Mouse (Mus musculus) cerebellum, adult (tissue): ENCODE data around the gene Inpp5e.

Source experiments
- ATAC-seq: cut with Nextera tagmentation; 2 replicates; pipeline ENCODE4 v1.9.2; 2017; ENCODE audit warnings: mild to moderate bottlenecking, moderate library complexity, mixed read lengths; ENCODE audit not compliant: insufficient number of reproducible peaks, low FRiP score, low TSS enrichment

The Inpp5e gene

DNA sequence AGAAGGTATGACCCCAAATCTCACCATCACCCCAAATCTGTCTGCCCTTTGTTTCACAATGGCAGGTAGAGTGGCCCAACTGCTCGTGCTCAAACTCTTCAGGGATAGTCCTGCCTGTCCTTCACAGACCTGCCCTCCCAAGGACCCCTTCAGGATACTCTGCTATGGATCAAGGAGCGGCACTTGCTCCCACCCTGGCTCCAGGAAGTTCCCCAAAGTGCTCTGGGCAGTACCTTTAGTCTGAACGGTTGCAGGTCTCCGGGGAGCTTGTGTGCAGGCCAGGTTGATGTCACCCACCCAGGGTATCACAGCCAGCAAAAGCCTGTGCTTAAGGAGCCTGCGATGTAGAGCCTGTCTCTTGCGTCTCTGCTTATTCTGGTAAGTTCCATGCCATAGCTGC lies 41.1 kb downstream of the Inpp5e start:
- ATAC-seq = no peak

DNA sequence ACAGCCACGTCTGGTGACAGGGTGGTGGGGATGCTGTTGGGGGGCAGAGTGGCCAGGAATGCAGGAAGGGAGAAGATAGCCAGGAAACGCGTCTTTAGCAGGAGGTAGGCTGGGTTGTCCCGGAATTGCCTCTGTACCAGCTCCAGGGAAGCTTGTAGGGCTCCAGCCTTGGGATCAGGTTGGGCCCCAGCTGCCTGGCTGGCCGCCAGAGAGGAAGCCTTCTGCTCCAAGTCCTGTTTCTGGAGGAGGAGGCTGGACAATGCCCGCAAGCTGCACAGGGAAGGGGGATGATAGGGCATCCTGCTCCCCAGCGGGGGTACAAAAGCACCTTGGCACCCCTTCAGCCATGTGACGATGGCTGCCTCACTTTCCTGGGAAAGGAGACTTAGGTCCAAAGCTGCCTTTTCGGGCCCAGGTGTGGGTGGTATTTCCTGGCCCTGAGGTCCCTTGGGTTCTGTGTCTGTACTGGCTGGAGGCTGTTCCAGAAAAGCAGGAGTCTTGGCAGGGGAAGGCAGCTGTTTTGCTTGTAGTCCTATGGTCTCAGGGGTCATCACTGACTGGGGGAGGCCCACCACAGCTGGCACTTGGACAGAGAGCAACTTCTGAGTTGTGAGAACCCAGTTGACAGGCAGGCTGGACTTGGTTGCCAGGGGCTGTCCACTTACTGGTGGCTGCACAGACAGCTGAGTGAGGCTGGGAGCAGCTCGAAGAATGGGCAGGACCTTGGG lies 44.1 kb downstream of the Inpp5e start:
- no peak for ATAC-seq

DNA sequence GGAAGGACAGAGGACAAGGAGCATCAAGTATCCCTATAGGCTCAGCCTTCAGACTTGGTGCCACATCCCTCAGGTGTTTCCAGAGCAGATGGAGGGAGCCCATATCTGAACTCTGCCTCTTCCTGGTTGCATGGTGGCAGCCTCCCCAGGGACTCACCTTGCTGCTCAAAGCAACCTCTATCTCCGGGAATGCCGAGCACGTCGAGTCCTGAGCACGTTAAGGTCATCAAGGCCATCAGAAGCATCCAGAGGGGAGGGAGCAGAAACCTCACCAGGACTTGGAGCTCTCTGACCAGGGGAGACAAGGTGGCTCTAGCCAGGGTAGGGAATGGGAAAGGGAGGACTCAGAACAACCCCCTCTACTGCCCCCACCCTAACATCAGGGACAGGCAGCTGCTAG lies 45.5 kb downstream of the Inpp5e start:
- no peak for ATAC-seq

DNA sequence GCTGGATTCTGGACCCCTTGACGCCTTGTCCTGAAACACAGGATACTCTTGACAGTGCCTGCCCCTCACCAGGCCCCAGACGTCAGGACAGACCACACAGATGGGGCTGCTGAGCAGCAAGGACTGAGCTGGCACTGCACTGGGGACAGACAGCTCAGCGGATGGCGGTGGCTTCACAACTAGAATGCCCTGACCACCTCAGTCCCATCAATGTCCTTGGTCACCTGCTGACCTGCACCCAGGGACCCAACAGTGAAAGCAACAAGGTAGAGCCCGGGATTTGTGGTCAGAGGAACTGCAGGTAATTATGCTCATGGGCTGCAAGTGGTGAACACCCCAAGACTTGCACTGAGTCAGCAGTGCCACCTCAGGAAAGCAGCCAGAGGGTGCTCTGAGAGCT lies 46.0 kb downstream of the Inpp5e start:
- ATAC-seq = no peak

DNA sequence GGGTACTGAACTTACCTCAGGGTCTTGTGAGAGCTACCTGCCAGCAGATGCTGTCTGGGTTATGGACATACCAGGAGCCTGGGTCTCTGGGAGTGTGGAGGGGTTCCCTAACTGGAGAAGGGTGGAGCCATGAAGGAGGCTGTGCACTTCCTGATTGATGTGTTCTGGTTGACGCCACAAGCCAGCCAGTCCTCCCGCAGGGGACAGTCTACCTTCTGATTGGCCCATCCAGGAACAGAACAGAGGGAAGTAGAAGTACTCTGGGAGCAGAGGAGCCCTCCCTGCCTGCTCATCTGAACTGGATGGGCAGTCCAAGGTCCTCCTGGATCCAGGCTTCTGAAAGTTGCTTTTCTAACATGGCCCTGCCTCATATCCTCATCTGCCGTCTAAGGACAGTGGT lies 48.2 kb downstream of the Inpp5e start, which contains the start of gene Card9:
Gene Card9, minus strand, starts transcription at position 147 of the 400 bp plus-strand sequence.
- no peak for ATAC-seq

DNA sequence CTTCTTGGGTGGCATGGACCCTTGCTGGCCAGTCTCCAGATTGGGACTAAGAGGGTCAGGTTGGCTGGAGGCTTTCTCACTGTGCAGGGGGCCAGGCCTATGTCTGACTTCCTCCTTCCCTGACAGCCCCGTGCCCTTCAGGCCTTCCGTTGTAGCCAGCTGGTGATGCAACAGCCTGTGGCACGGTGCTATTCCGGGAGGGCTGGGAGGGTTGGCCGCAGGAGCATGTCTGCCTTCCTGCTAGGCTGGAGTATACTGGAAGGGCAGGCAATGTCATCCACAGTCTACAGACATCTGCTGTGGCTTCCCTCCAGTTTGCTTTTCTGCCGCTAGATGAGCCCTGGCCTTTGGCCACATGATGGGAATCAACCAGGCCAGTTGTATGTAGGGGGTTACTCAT lies 49.0 kb downstream of the Inpp5e start:
- no peak for ATAC-seq

DNA sequence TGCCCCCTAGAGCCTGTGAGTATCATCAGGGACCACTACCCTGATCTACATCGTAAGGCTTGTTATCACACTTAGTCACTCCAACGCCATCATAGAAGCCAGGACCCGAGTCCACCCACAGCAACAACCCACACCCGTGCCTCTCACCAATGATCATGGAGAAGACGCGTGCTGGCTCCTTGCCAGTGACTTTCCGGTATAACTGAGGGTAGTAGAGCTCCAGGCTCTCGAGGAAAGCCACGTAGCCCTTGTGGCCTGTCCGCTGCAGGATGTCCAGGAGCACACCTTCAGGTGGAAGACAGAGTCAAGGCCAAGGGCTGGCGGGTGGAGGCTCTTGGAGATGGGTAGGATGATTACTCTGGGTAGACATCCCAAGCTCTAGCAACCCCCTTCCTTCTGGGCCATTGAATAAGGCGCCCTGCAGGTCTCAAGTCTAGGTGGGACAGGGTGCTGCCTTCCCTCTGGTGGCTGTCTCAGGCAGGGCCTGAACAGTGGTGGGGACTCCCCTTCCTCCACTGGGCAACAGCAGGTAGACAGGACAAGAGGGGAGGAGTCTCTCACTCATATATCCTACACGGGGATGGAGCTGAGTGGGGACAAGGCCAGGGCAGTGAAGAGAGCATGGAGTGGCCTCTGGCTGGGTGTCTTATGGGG lies 50.2 kb downstream of the Inpp5e start:
- no peak for ATAC-seq

DNA sequence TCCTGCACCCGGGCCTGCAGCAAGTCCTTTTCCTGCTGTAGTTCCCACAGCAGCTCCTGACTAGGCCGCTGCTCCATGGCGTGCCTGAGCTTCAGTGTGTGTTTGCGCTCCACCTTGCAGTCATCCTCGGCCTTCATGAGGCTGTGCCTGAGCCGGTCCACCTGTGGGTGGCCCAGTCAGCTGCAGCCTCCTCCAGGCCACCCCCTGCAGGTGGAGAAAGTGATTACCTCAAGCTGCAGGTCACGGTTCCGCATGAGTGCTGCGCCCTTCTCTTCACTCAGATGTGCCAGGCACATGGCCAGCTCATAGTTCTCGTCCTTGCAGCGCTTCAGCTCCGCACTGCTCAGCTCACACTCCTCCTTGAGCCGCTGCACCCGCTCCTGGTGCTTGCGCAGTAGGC lies 51.5 kb downstream of the Inpp5e start:
- ATAC-seq = no peak

DNA sequence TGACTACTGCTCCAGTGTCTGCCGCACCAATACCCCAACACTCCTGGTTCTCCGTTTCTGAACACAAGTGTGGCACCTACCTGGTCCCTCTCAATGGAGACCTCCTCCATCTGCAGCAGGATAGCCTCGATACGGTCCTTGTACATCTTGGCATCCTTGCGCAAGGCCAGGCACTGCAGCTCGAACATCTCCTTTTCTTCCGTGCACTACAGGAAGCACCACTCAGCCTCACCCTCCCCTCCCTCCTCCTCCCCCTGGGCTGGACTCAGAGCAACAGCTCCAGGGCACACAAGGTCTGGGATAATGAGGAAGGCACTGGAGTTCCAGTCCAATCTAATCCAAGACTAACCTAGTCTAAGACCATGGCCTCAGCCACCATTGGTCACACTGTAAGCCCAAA lies 52.3 kb downstream of the Inpp5e start:
- no peak for ATAC-seq

DNA sequence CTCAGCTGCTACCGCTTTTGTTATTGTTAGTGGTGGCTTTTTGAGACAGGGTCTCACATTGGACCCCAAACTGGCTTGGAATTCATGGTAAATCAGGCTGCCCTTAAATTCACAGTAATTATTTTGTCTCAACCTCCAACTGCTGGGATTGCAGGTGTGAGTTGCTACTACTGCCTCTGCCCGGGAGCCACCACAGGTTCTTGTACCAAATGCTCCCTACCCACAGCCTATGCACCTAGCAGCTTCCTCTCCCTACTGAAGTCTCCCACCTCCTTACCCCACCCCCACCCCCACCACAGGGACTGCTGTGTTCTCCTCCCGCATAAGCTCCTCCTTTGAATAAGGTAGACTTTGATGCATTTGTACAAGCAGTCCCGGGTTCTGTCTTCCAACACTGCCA lies 52.8 kb downstream of the Inpp5e start:
- no peak for ATAC-seq

DNA sequence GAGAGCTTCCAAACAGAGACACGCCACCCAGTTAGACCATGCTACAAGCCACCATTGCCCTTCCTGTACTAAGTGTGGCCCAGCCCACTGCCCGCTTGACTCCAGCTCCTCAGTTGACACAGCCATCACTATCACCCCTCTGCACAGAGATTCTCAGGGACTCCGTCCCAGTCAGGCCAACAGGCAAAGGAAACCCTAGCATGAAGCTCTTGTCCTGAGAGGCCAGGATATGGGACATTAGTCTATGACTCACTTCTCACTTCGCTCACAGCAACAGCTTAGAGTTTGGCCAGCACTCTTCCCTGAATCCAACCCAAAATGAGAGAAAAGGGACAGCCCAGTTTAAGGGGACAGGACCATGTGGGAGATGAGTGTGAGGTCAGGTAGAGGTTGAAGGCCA lies 54.6 kb downstream of the Inpp5e start:
- no peak for ATAC-seq

DNA sequence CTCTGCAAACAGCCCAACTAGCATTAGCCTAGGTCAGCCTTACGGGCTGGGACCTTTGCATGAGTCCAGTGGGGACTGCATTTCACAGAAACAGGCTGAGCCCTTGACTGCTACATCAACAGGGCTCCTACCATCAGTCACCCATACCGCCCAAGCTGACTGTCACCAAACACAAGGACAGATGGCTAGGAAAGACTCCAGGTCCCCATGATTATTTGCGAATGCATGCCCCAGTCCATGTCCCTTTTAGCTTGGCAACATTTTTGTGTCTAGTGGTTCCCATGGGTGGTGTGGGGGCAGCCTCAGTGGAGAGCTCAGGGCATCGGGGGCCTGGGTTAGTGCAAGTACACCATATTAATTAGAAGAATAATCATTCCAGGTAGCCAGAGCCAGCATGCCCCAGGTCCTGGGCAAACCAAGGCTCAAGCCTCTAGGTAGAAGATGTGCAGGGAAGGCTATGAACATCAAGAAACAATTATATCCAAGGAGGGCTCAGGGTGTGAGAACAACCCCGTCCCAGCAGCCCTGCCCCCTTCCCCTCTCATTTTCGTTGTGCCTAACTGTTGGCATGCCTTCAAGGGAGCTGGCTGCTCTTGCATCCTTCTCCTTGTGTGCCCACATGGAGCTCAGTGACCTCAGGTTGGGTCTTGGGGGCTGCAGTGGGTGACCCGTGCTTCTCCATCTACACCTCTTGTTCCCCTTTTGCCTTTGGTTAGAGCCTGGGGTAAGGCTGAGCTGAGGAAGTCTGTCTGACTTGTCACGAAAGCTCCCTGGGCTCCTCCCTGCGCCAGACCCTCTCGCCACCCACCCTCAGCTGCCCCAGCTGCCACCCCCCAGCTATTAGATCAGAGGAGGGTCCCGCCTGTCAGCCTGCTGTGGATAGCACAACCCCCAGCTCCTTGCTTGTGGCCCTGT lies 55.7 kb downstream of the Inpp5e start:
- no peak for ATAC-seq

DNA sequence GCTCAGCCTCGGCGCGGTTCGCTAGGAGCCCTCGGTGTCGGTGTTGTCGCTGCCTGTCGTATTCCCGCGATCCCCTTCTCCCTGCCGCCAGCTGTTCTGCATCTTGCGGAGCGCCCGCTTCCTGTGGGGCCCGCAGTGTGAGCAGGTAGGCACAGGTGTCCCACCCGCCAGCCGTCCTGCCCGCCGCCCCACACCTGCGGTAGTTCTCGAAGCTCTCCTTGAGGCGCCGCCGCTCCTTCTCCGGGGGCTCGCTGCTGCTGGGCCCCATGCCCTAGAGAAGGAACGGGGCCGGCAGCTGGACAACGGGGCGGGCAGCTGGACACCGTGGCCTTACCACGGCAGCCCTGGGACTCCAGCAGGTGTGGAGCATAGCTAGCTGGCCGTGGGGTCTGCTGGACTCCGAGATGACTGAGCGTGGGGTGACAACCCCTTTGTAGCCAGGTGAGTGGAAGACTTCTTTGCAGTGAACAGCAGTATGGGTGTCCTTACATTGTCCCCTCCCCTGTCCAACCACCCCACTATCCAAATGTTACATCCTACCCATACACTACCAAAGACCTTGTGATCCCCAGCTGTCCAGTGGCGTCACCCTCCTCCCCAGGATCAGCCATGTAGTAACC lies 56.6 kb downstream of the Inpp5e start:
- ATAC-seq = 0 out of 2 replicates have a peak, but pooled peaks have one; percentile 4

DNA sequence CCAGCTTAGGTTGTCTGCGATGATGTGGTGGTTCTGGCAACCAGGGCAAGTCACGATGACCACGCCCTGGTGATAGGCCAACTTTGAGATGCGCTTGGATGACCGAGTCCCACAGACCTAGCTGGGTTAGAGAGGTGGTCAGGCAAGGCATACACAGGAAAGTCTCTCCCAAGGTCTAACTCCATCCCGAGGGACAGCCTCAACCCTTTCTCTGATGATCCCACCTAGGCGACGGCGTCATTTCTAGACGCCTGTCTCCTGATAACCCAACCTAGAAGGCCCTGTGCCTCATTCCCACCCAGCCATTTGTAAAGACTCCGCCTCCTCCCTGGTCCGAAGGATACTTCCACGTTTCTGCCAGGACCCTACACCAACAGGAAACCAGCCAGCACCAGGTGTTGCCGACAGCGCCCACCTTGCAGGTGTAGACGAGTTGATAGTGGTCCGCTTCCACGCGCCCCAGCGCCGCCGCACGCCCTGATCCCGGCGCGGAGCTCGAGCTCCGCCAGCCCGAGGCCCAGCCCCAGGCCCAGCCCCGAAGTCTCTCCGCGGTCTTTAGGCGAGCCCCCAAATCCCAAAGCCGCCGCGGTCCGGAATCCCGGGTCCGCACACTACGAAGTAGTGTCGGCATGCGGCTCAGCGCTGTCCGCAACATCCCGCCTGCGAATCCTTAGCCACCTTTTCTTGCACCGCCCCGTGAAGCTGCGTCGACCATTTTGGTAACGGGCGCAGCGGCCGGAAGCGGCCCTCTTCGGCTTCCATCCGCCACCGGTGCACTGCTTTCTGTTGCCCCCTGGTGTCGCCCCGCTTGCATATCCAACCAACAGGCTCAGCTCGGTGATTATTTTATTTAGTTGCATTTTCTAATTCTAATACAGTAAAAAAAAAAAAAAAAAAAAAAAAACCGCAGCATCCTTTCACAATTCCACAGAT lies 57.4 kb downstream of the Inpp5e start, which contains the start of gene Dnlz:
Gene Dnlz, minus strand, starts transcription at position 753 of the 933 bp plus-strand sequence.
- peak; percentile 41; the same call in 1 of the 2 replicates for ATAC-seq

DNA sequence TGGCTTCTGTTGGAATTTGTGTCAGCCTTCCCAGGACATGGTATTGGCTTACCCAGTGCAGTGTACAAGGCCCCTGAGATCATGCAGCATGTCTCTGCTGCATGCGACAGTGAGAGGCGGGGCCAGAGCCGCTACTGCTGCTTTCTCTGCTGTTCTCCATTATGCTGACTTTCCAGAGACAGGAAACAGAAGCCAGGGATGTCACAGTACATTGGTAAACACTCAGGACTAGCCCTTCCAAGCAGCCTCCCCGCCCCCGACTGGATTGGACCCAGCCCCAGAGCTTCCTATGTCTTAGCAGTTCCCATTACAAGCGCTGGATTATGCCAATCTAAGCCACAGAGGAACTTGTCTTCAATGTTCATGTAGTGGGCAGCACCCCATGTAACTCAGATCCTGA lies 60.8 kb downstream of the Inpp5e start:
- no peak for ATAC-seq
